Mouse (Mus musculus) forebrain, embryonic 11.5 days (tissue): ENCODE measurements around the gene Prdx2. TPM values are rescaled to one million over a fixed set of nuclear protein-coding genes. Genes with fewer than 3 reads are reported as not detected.

Experiments used
- ATAC-seq: fragments of 200-750 bp; cut with Nextera tagmentation; replicated peaks from 2 replicates; pipeline ENCODE4 v1.8.0; 2017; ENCODE audit warnings: moderate TSS enrichment; ENCODE audit not compliant: low FRiP score
- DNase-seq: peaks from one replicate; pipeline ENCODE4 v3.0.0-alpha.2; 2017; ENCODE audit warnings: low spot score
- H3K27ac ChIP-seq: fragments of 300-500 bp; sonication (generic); 2 replicates; pipeline ENCODE4 v1.5.1; 2014; ENCODE audit warnings: low read depth, low read length
- H3K27me3 ChIP-seq: fragments of 300-500 bp; sonication (generic); 2 replicates; pipeline ENCODE4 v1.6.1; 2014; ENCODE audit warnings: mild to moderate bottlenecking, low read length, mixed read lengths; ENCODE audit not compliant: control insufficient read depth, insufficient read depth
- H3K36me3 ChIP-seq: fragments of 300-500 bp; sonication (generic); 2 replicates; pipeline ENCODE4 v1.6.1; 2014; ENCODE audit warnings: mild to moderate bottlenecking, low read length, moderate library complexity, mixed read lengths; ENCODE audit not compliant: control insufficient read depth, insufficient read depth
- H3K4me1 ChIP-seq: fragments of 300-500 bp; sonication (generic); replicated peaks from 2 replicates; pipeline ENCODE4 v1.6.1; 2014; ENCODE audit warnings: low read length, mixed read lengths; ENCODE audit not compliant: control insufficient read depth, insufficient read depth
- H3K4me2 ChIP-seq: fragments of 300-500 bp; sonication (generic); 2 replicates; pipeline ENCODE4 v1.6.1; 2014; ENCODE audit warnings: low read depth, mild to moderate bottlenecking, low read length, moderate library complexity, mixed read lengths; ENCODE audit not compliant: severe bottlenecking
- H3K4me3 ChIP-seq: fragments of 300-500 bp; sonication (generic); 2 replicates; pipeline ENCODE4 v1.5.1; 2014; ENCODE audit warnings: low read depth, low read length
- H3K9ac ChIP-seq: fragments of 300-500 bp; sonication (generic); 2 replicates; pipeline ENCODE4 v1.6.1; 2014; ENCODE audit warnings: low read length
- H3K9me3 ChIP-seq: fragments of 300-500 bp; sonication (generic); 2 replicates; pipeline ENCODE4 v1.6.1; 2016; ENCODE audit warnings: low read length, mixed read lengths; ENCODE audit not compliant: control insufficient read depth
- WGBS: fragments of 180-500 bp; shearing (Covaris S2); extraction: QIAGEN DNeasy Blood & Tissue Kit; methylation state at CpG from one replicate; pipeline ENCODE4 v1.1.7; 2014; 5-methylcytosine and 5-hydroxymethylcytosine counted together
- polyA plus RNA-seq: library from polyadenylated mRNA; unstranded; fragments of >200 nt; fragmentation: Nextera tagmentation; extraction: Ambion mirVana; gene quantifications from 2 replicates; pipeline ENCODE4 v1.2.1, GENCODE M21; 2014

Prdx2 gene
- polyA plus RNA-seq, 1 experiment from 2014 or later = 1,226 TPM

- 2% methylated on average over 42 of the region's 42 CpGs for WGBS
- peaks cover 36% of the 10 kb centered on the region for H3K4me1 ChIP-seq
- H3K4me2 ChIP-seq = peak overlapping the region; percentile 97
- H3K36me3 ChIP-seq = no peaks in the 10 kb centered on the region
- no peaks in the 10 kb centered on the region for H3K9me3 ChIP-seq
- no peak overlapping the region for H3K27ac ChIP-seq
- peak; percentile 89 for DNase-seq
- peaks cover 40% of the 10 kb centered on the region for H3K27me3 ChIP-seq
- peak overlapping the region; percentile 41; the same call in 1 of the 2 replicates for H3K9ac ChIP-seq
- no peak; the same call in 1 of the 2 replicates for ATAC-seq
- peak overlapping the region; percentile 25 for H3K4me3 ChIP-seq
Observed at GRCm38 (mm10) chr8:84979599-84980421, 10.4 kb downstream of the Prdx2 start.

DNA sequence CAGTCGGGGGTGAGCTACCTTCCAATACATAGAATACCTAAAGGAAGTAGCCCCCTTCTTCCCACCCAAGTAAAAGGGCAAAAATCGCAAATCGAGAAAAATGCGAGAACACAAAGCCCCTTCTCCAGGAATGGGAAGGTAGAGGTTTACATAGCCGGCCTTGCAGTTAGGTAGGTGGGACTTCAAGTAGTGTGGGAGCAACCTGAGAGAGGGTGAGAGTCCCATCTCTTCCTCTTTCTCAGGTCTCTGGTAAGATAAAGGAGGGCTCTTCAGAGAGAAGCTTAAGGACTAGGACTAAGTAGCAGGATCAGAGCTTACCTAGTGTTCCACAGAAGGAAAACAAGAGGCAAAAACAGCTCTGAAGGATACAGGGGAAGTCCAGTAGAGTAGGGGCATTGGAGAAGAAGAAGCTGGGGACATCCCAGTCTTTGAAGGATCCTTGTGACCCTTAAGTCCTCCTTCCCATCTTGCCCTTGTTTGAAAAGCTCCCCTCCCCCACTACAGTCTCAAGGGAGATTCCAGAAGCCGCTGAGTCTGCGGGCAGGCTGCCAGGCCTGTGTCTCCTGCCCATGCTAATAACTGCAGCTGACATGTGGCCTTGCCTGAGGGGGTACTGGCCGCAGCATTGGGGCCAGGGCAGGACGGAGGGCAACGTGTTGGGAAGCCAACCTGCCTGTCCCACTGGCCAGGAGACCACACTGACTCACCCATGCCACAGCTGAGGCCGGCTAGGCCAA, 11.4 kb downstream of the Prdx2 start:
- Histone ChIP-seq H3K36me3 (no peaks in the 10 kb centered on the region), H3K27me3 (peaks cover 40% of the 10 kb centered on the region), H3K4me1 (peaks cover 44% of the 10 kb centered on the region), H3K4me3 (no peak overlapping the region; the same call in 1 of the 2 replicates), H3K27ac (no peak overlapping the region), H3K4me2 (no peak overlapping the region), H3K9ac (no peak overlapping the region), H3K9me3 (no peaks in the 10 kb centered on the region)
- ATAC-seq = no peak
- WGBS = 39% methylated on average over 11 of the region's 11 CpGs
- DNase-seq = no peak

GRCm38 (mm10) chr8:84981644-84982498, 12.5 kb downstream of the Prdx2 start:
- WGBS = 85% methylated on average over 15 of the region's 15 CpGs

GRCm38 (mm10) chr8:84982499-84983011, 13.2 kb downstream of the Prdx2 start:
- DNase-seq = no peak
- ATAC-seq = no peak
- Histone ChIP-seq H3K36me3 (no peaks in the 10 kb centered on the region), H3K9me3 (no peaks in the 10 kb centered on the region), H3K4me2 (no peak overlapping the region), H3K4me3 (no peak overlapping the region), H3K4me1 (peaks cover 40% of the 10 kb centered on the region), H3K9ac (no peak overlapping the region), H3K27ac (no peak overlapping the region), H3K27me3 (peaks cover 38% of the 10 kb centered on the region)
- WGBS = 71% methylated on average over 3 of the region's 3 CpGs

More at GRCm38 (mm10) chr8:84981644-84982498, 12.5 kb downstream of the Prdx2 start:
- Histone ChIP-seq H3K4me2 (no peak overlapping the region), H3K27ac (no peak overlapping the region), H3K9me3 (no peaks in the 10 kb centered on the region), H3K4me3 (no peak overlapping the region), H3K27me3 (peaks cover 45% of the 10 kb centered on the region), H3K36me3 (no peaks in the 10 kb centered on the region), H3K4me1 (peaks cover 45% of the 10 kb centered on the region), H3K9ac (no peak overlapping the region)
- no peak for ATAC-seq
- DNase-seq = no peak

DNA sequence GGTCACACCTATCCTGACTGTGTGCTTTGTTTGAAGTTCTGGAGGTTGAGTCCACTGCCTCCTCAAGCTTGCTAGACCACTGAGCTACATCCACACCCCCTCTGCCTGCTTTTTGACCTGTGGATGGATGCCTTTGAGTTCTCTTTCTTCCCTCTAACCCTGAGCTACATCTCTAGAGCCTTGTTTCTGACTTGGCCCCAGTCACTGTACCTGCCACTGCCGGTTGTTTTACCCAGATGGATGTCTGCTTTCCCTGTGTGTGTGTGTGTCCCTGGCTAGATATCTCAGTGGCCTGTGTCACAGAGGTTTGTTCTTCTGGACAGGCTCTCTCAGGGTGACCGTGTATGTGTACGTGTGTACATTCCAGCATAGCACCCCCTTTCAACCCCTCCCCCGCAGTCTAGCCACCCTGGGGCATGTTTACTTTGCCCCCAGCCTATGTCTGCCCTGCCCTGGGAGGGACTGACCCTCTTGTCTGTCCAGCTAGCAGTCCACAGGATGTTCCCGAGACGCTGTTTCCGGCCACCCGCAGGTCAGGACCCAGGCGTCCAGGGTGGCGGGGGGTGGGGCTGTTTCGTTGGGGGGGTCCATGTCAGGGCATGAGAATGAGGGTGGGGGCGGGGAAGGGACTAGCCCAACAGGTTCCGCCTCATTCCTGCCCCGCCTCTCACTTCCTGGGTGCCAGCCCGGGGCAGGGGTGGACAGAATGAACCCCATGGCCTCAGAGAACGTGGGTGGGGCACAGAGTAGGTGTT, 15.1 kb downstream of the Prdx2 start:
- H3K4me1 ChIP-seq = peaks cover 28% of the 10 kb centered on the region
- peak overlapping the region; percentile 99; the same call in 1 of the 2 replicates for H3K4me2 ChIP-seq
- ATAC-seq (no peak), DNase-seq (no peak)
- H3K4me3 ChIP-seq = no peak overlapping the region
- 8% methylated on average over 16 of the region's 16 CpGs for WGBS
- 0 out of 2 replicates have a peak overlapping the region, but pooled peaks have one; percentile 9 for H3K9ac ChIP-seq
- H3K27me3 ChIP-seq = peaks cover 22% of the 10 kb centered on the region
- no peak overlapping the region for H3K27ac ChIP-seq
- no peaks in the 10 kb centered on the region for H3K9me3 ChIP-seq
- no peaks in the 10 kb centered on the region for H3K36me3 ChIP-seq

DNA sequence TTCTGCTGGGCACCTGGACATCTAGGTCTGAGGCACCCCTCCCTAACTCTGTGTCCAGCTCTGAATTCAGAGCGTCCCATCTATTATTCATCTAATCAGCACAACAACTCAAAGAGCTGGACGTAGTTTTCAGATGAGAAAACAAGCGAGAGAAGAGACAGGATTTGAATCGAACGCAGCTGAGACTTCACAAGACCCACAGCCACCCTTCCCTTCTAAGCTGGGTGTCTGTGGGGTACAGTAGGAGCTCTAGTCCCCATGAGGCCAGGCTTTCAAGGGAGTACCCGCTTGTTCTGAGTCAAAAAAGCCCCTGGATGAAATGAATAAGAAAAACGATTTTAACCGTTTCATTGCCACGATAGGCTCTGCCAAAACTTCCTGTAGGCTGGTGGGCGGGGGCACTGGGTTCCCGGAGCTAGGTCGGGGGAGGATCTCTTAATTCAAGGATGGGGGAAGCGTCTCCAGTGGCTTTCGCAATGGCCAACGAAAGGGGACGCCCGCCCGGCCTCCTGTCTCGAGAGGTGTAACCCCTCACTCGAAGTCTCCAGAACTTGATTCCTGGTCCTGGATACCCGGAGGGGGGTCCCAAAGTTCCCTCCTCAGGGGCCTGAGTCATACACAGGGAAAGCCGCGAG, 15.8 kb downstream of the Prdx2 start:
- H3K9ac ChIP-seq = peak overlapping the region; percentile 57
- peak overlapping the region; percentile 25; the same call in 1 of the 2 replicates for H3K27ac ChIP-seq
- H3K4me1 ChIP-seq = peaks cover 26% of the 10 kb centered on the region
- H3K4me3 ChIP-seq = peak overlapping the region; percentile 44
- WGBS = 1% methylated on average over 23 of the region's 23 CpGs
- H3K36me3 ChIP-seq = no peaks in the 10 kb centered on the region
- H3K9me3 ChIP-seq = no peaks in the 10 kb centered on the region
- peak overlapping the region; percentile 99 for H3K4me2 ChIP-seq
- H3K27me3 ChIP-seq = peaks cover 18% of the 10 kb centered on the region; the same call in 1 of the 2 replicates
- ATAC-seq (no peak), DNase-seq (no peak)

GRCm38 (mm10) chr8:84985684-84986378, 16.4 kb downstream of the Prdx2 start:
- under 1% methylated on average over 51 of the region's 53 CpGs for WGBS
- Histone ChIP-seq H3K27me3 (peaks cover 12% of the 10 kb centered on the region; the same call in 1 of the 2 replicates), H3K9ac (peak overlapping the region; percentile 57), H3K9me3 (no peaks in the 10 kb centered on the region), H3K4me1 (peaks cover 22% of the 10 kb centered on the region), H3K36me3 (no peaks in the 10 kb centered on the region), H3K4me3 (peak overlapping the region; percentile 44), H3K4me2 (peak overlapping the region; percentile 99), H3K27ac (no peak overlapping the region)
- DNase-seq = peak; percentile 89
- ATAC-seq = peak; percentile 26
